Comparison of ENCODE assay signal across 13 mouse cellular contexts in genomic region chr15:99511797-99512525, GRCm38 (mm10).
DNase-seq lines count a peak whose midpoint lies in the region.
"Had no signal": no experiment of that assay in that cellular context is flagged by ENCODE, and none has a peak within 500 bp of the region (broad histone marks: within the 10 kb centered on the region; RNA-seq: fewer than 3 reads in every experiment).

No protein-coding gene starts in this region.

- DNase-seq in lung, adult 18-20 months, result peak; percentile 54 to 75
- no peak for DNase-seq in lung, postnatal 14 days
- peak; percentile 68 for DNase-seq in cerebellum, adult 11 months
- peak; percentile 63 for DNase-seq in cerebellum, adult 8-10 months
- peak; percentile 36 to 69 for DNase-seq in kidney, postnatal 25 days
- DNase-seq in MN1 (ENCODE audit: low spot score), result no peak
- DNase-seq in retina, postnatal 1 day, result no peak
- DNase-seq: adrenal gland, adult 8-10 months; heart, postnatal 10 days; layer of hippocampus, adult 9-11 months; liver; lung, embryonic 14.5 days; right cerebral cortex, adult 18-20 months had no signal

Comparison
In these comparisons a context has a peak if more than half of its experiments do, and no peak if none do; other contexts are left out.
1. DNase-seq: peak in lung, adult 18-20 months (2 of 2), cerebellum, adult 11 months (single experiment), cerebellum, adult 8-10 months (single experiment) and kidney, postnatal 25 days (2 of 2); none in lung, postnatal 14 days (single experiment), MN1 (single experiment) and retina, postnatal 1 day (single experiment).